ENCODE assay signal across 31 mouse cellular contexts in the genomic region with DNA sequence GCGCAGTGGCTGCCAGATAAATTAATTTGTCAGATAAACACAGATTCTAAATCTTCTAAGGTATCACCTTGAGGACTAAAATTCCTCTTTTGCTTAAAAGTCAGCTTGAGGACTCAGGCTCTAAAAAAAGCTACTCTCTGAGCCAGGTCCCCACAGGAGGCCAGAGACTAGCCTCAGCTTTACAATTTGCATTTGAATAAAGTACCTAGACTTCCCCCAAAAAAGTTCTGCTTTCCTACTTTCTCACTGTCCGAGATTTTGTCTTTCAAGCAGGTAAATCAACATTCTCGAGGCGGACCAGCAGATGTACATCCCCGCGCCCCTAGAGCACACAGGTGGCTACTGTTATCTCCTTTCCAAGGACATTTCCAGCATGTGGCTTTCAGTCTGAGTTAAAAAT. TPM values are rescaled to one million over a fixed set of nuclear protein-coding genes. Genes with fewer than 3 reads are reported as not detected.
"Had no signal": no experiment of that assay in that cellular context is flagged by ENCODE, and none has a peak within 500 bp of the region (broad histone marks: within the 10 kb centered on the region; RNA-seq: fewer than 3 reads in every experiment).

No protein-coding gene starts in this region.

RNA-seq across cellular contexts. Expression of gene Esp4, which starts 14.5 kb away (rescaled TPM):
- polyA plus RNA-seq: limb, embryonic 10.5 days; limb, embryonic 11.5 days; limb, embryonic 12.5 days; limb, embryonic 13.5 days; limb, embryonic 14.5 days; limb, embryonic 15.5 days; liver, adult 2 months; liver, embryonic 11.5 days; liver, embryonic 12.5 days; liver, embryonic 13.5 days; liver, embryonic 14.5 days; liver, embryonic 15.5 days; liver, embryonic 16.5 days; liver, postnatal 0 days; lung, adult 2 months; lung, embryonic 14.5 days; lung, embryonic 15.5 days; lung, embryonic 16.5 days; lung, postnatal 0 days; macrophage; midbrain, embryonic 10.5 days; midbrain, embryonic 11.5 days; midbrain, embryonic 12.5 days; midbrain, embryonic 13.5 days; midbrain, embryonic 14.5 days; midbrain, embryonic 15.5 days; midbrain, embryonic 16.5 days; midbrain, postnatal 0 days; myocyte; neural tube, embryonic 11.5 days; neural tube, embryonic 12.5 days had no signal

RNA-seq across cellular contexts. Expression of gene Esp6, which starts 22.6 kb away (rescaled TPM):
- polyA plus RNA-seq: limb, embryonic 10.5 days; limb, embryonic 11.5 days; limb, embryonic 12.5 days; limb, embryonic 13.5 days; limb, embryonic 14.5 days; limb, embryonic 15.5 days; liver, adult 2 months; liver, embryonic 11.5 days; liver, embryonic 12.5 days; liver, embryonic 13.5 days; liver, embryonic 14.5 days; liver, embryonic 15.5 days; liver, embryonic 16.5 days; liver, postnatal 0 days; lung, adult 2 months; lung, embryonic 14.5 days; lung, embryonic 15.5 days; lung, embryonic 16.5 days; lung, postnatal 0 days; macrophage; midbrain, embryonic 10.5 days; midbrain, embryonic 11.5 days; midbrain, embryonic 12.5 days; midbrain, embryonic 13.5 days; midbrain, embryonic 14.5 days; midbrain, embryonic 15.5 days; midbrain, embryonic 16.5 days; midbrain, postnatal 0 days; myocyte; neural tube, embryonic 11.5 days; neural tube, embryonic 12.5 days had no signal

RNA-seq across cellular contexts. Expression of gene Esp3, which starts 48.0 kb away (rescaled TPM):
- polyA plus RNA-seq: limb, embryonic 10.5 days; limb, embryonic 11.5 days; limb, embryonic 12.5 days; limb, embryonic 13.5 days; limb, embryonic 14.5 days; limb, embryonic 15.5 days; liver, adult 2 months; liver, embryonic 11.5 days; liver, embryonic 12.5 days; liver, embryonic 13.5 days; liver, embryonic 14.5 days; liver, embryonic 15.5 days; liver, embryonic 16.5 days; liver, postnatal 0 days; lung, adult 2 months; lung, embryonic 14.5 days; lung, embryonic 15.5 days; lung, embryonic 16.5 days; lung, postnatal 0 days; macrophage; midbrain, embryonic 10.5 days; midbrain, embryonic 11.5 days; midbrain, embryonic 12.5 days; midbrain, embryonic 13.5 days; midbrain, embryonic 14.5 days; midbrain, embryonic 15.5 days; midbrain, embryonic 16.5 days; midbrain, postnatal 0 days; myocyte; neural tube, embryonic 11.5 days; neural tube, embryonic 12.5 days had no signal
